Mouse (Mus musculus) thymus, adult 2 months (tissue): ENCODE measurements around the gene Klf2.

Source experiments
- CTCF ChIP-seq: fragments of 200-500 bp; IDR thresholded peaks from 2 replicates; pipeline ENCODE4 v1.5.1; 2012; ENCODE audit warnings: mild to moderate bottlenecking, control low read depth, low read length, moderate library complexity, borderline replicate concordance; ENCODE audit not compliant: control insufficient read depth, poor library complexity, insufficient read depth; ENCODE audit errors: extremely low read depth
- POLR2A ChIP-seq: fragments of 200-500 bp; IDR thresholded peaks from 2 replicates; pipeline ENCODE4 v1.6.1; 2012; ENCODE audit warnings: mild to moderate bottlenecking, low read length, control low read depth, moderate library complexity; ENCODE audit not compliant: control insufficient read depth, poor library complexity, insufficient read depth; ENCODE audit errors: extremely low read depth

DNA sequence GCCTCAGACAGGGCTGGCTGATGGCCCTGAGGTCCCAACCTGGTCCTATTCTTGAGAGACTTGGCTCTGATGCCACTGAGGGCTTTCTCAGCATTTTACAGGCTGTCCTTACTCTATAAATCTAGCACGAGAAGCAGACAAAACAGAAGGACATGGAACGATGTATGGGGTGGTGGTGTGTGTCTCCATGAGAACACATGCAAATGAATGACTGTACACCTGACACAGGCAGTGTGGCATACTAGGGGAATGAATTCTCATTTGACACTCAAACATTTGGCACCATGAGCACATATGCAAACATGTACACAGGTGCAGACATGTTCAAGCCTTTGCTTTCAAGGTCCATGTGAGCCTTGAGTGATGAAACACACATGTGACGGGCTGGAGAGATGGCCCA lies 37.8 kb downstream of the Klf2 start:
- TF ChIP-seq CTCF = no peak
- TF ChIP-seq POLR2A = no peak
